Mouse (Mus musculus) cortical plate, adult 2 months (tissue): ENCODE measurements at regions not wholly inside any gene's neighbourhood (a gene's known extent, or its start where the extent isn't known, plus 50 kb on each side); places are given as distances from the start of the nearest gene placed in this dataset.
"Not testable (repeated sequence)": the region's sequence is repeated elsewhere in the genome, so short reads cannot be mapped to it uniquely, and the experiment has no call there.

Experiments used
- H3K27ac ChIP-seq: fragments of 200-500 bp; 2 replicates; pipeline ENCODE4 v1.5.1; 2012; ENCODE audit warnings: low read length, control low read depth, inconsistent platforms; ENCODE audit not compliant: insufficient read depth
- H3K4me1 ChIP-seq: fragments of 200-500 bp; 2 replicates; pipeline ENCODE4 v1.6.1; 2011; ENCODE audit warnings: low read length; ENCODE audit not compliant: control insufficient read depth, insufficient read depth
- H3K4me3 ChIP-seq: fragments of 200-500 bp; 2 replicates; pipeline ENCODE4 v1.5.1; 2011; ENCODE audit warnings: mild to moderate bottlenecking, low read length, control low read depth; ENCODE audit not compliant: insufficient read depth
- CTCF ChIP-seq: fragments of 200-500 bp; IDR thresholded peaks from 2 replicates; pipeline ENCODE4 v1.5.1; 2011; ENCODE audit warnings: mild to moderate bottlenecking, control low read depth, low read length; ENCODE audit not compliant: insufficient read depth; ENCODE audit errors: extremely low read depth
- POLR2A ChIP-seq: fragments of 200-500 bp; IDR thresholded peaks from 2 replicates; pipeline ENCODE4 v1.6.1; 2011; ENCODE audit warnings: mild to moderate bottlenecking, low read length, control low read depth; ENCODE audit not compliant: insufficient read depth; ENCODE audit errors: extremely low read depth

GRCm38 (mm10) chr2:116526203-116526602 is 352.3 kb upstream of the Tmco5 start:
- not testable (repeated sequence) for H3K27ac ChIP-seq

DNA sequence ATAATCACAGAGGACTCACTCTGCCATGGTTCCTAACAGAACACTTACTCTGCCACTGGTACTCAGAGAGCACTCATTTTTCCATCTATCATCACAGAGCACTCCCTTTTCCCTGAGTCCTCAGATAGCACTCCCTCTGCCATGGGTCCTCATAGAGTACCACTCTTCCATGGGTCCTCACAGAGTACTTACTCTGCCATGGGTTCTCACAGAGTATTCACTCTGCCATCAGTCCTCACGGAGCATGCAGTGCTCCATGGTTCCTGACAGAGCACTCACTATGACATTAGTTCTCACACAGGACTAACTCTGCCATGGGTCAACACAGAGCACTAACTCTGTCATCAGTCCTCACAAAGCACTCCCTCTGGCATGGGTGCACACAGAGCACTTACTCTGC is 342.0 kb upstream of the Tmco5 start:
- no peak overlapping the region for H3K27ac ChIP-seq
- H3K4me3 ChIP-seq, result no peak overlapping the region
- TF ChIP-seq CTCF (no peak), POLR2A (no peak)
- H3K4me1 ChIP-seq, result no peaks in the 10 kb centered on the region

More at GRCm38 (mm10) chr2:116526203-116526602, 352.3 kb upstream of the Tmco5 start:
- not testable (repeated sequence) for H3K4me1 ChIP-seq, H3K4me3 ChIP-seq

- TF ChIP-seq POLR2A (no peak), CTCF (no peak)
- Histone ChIP-seq H3K4me1 (no peaks in the 10 kb centered on the region), H3K27ac (no peak overlapping the region), H3K4me3 (no peak overlapping the region)
Observed at GRCm38 (mm10) chr2:116559350-116559749, 319.1 kb upstream of the Tmco5 start.

GRCm38 (mm10) chr2:116583989-116584388 is 294.5 kb upstream of the Tmco5 start:
- Histone ChIP-seq H3K27ac (no peak overlapping the region), H3K4me1 (no peaks in the 10 kb centered on the region), H3K4me3 (no peak overlapping the region)
- TF ChIP-seq CTCF (no peak), POLR2A (no peak)

GRCm38 (mm10) chr2:116586203-116586959 is 292.1 kb upstream of the Tmco5 start:
- H3K4me1 ChIP-seq, result no peaks in the 10 kb centered on the region
- TF ChIP-seq POLR2A, result no peak
- TF ChIP-seq CTCF, result no peak
- H3K27ac ChIP-seq, result no peak overlapping the region
- no peak overlapping the region for H3K4me3 ChIP-seq

DNA sequence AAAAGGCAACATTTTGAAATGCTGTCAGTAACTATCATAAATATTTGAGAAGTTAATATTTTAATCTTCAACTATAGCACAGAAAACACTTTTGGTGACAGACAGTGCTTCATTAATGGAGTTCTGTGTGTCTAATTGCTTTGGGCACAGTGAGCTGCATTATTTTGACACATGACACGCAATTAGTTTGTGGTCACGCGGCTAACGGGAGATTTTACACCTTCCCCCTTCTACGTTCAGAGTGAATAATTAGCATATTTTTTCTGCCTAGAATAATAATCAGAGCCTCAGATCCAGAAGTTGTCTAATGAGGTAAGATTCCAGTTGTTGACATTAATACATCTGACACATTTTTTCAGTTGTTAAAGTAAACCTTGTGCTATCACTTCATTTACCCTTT is 272.6 kb upstream of the Tmco5 start:
- H3K27ac ChIP-seq, result no peak overlapping the region
- no peak overlapping the region for H3K4me3 ChIP-seq
- H3K4me1 ChIP-seq, result no peaks in the 10 kb centered on the region
- no peak for TF ChIP-seq POLR2A
- TF ChIP-seq CTCF, result no peak

GRCm38 (mm10) chr2:116639935-116640334 is 238.6 kb upstream of the Tmco5 start:
- TF ChIP-seq POLR2A (no peak), CTCF (no peak)
- Histone ChIP-seq H3K4me1 (no peaks in the 10 kb centered on the region), H3K27ac (no peak overlapping the region), H3K4me3 (no peak overlapping the region)

- H3K27ac ChIP-seq, result no peak overlapping the region
- TF ChIP-seq POLR2A (no peak), CTCF (0 out of 2 replicates have a peak, but pooled peaks have one; percentile 16)
- no peaks in the 10 kb centered on the region for H3K4me1 ChIP-seq
- H3K4me3 ChIP-seq, result no peak overlapping the region
Observed at GRCm38 (mm10) chr2:116652106-116652505, 226.4 kb upstream of the Tmco5 start.

DNA sequence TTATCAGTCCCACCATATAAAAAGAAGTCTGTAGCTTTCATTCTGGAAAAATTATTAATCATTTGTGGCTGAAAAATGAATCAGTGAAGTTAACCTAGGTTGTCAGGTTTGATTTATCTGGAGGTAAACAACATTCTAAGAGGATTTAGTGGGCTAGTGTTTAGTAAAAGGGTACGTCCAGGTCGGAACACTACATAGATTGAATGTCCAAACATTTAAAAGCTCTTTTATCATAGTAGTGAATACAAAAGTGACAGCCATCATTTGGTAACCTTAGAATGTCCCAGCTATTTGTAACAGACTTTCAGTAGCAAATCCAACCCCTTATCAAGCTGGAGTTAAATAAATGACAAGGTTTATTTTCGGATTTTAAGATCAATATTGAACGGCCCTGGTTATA is 192.7 kb upstream of the Tmco5 start:
- no peak for TF ChIP-seq POLR2A
- no peak for TF ChIP-seq CTCF
- H3K27ac ChIP-seq, result no peak overlapping the region
- H3K4me3 ChIP-seq, result no peak overlapping the region

DNA sequence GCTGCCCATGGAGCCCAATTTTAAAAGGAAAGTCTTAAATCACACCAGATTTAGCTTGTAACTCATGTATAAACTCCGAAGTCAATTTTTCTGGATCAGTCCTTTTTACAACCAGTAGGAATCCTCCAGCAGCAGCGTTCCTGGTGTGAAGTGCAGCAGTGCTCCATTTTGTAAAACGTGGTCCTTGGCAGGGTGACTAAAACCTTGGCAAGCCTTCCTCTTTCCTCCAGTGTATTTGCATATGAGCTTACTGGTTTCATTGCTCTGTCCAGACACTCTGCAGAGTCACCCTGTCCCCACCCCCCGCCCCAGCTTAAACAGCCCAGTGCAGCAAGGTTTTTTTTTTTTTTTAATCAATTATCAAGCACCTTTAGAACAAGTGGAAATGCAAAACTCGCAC is 180.9 kb upstream of the Tmco5 start:
- Histone ChIP-seq H3K4me3 (no peak overlapping the region), H3K4me1 (no peaks in the 10 kb centered on the region), H3K27ac (no peak overlapping the region)
- TF ChIP-seq POLR2A, result no peak
- no peak for TF ChIP-seq CTCF

More for the DNA sequence above, 192.7 kb upstream of the Tmco5 start:
- H3K4me1 ChIP-seq, result no peaks in the 10 kb centered on the region

DNA sequence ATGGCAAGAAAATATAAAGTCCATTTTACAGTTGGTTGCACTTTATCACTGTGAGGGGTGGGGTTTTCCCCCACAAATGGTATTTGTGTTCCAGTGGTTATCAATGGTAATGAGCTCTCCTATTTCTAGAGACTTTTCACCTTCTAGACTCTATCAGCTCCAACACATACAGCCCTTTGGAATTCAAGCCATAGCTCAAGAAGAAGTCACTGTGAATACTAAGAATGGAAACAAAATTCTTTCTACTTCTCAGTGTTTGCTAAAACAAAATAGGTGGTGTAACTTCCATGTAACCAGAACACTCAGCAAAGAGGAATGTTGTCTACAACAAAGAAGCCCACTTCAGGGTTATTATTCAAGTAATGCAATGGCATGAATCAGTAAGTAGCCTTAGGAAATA is 173.8 kb upstream of the Tmco5 start:
- Histone ChIP-seq H3K27ac (no peak overlapping the region), H3K4me3 (no peak overlapping the region), H3K4me1 (no peaks in the 10 kb centered on the region)
- TF ChIP-seq CTCF (no peak), POLR2A (no peak)

GRCm38 (mm10) chr2:116709608-116710007 is 168.9 kb upstream of the Tmco5 start:
- TF ChIP-seq CTCF (no peak), POLR2A (no peak)
- H3K4me1 ChIP-seq, result no peaks in the 10 kb centered on the region
- H3K27ac ChIP-seq, result no peak overlapping the region
- no peak overlapping the region for H3K4me3 ChIP-seq
